9 mouse cellular contexts compared by ENCODE assay signal in the genomic region with DNA sequence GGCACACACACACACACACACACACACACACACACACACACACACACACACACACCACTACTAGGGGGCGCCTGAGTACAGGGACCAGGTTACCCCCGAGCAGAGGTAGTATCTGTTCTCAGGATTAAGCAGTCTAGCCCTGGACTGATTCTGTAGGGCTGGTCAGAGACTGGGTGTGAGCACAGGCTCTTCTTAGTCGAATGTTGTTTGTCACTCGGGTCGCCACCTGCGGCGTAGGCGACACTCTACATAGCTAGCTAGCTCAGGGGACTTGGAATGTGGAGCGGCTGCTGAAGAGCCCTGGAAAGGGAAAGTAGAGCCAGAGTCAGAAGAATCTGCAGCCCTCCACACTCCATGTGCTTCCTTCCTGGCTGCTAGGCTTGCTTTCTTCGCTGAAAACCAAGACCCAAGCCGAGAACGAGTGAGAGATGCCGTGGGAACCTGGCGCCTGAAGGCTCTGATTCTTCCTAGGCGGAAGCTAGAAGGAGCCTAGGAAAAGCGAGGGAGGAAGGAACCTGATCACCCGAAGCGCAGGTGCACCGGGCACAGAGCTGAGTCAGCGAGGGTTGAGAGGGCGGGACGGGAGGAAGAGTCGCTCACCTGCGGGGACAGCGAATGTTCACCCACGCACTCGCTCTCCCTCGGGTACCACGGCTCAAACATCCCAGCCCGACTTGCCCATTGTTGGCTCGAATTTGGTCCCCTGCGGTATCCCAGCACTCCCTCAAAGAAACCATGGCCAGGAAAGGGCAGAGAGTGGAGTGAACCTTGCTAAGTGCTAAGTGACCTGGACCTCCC. TPM values are rescaled to one million over a fixed set of nuclear protein-coding genes. Genes with fewer than 3 reads are reported as not detected.
A peak's percentile ranks its signal among the peaks of the same experiment; 100 is the strongest.
DNase-seq lines count a peak whose midpoint lies in the region; ATAC-seq and TF ChIP-seq lines count a peak whose summit lies in the region.
"Had no signal": no experiment of that assay in that cellular context is flagged by ENCODE, and none has a peak within 500 bp of the region (broad histone marks: within the 10 kb centered on the region; RNA-seq: fewer than 3 reads in every experiment).

No protein-coding gene starts in this region.

- TF ChIP-seq EP300 in heart, adult 2 months (IDR thresholded peaks at IDR 0.05; ENCODE audit: insufficient read depth, low read depth, low read length): no peak

- no peaks in the 10 kb centered on the region for H3K79me2 ChIP-seq in heart, adult 2 months (replicated peaks; ENCODE audit: control insufficient read depth, insufficient read depth, low read length)

- peak overlapping the region; percentile 52 for H3K27ac ChIP-seq in heart, adult 2 months
- peak overlapping the region; percentile 88; the same call in 1 of the 2 replicates for H3K27ac ChIP-seq in hindbrain, postnatal 0 days

- no peak for TF ChIP-seq POLR2A in heart, adult 2 months (IDR thresholded peaks at IDR 0.05; ENCODE audit: insufficient read depth, low read depth, low read length)

- H3K9ac ChIP-seq in heart, adult 2 months (ENCODE audit: low read depth, low read length): peak overlapping the region; percentile 28
- peak overlapping the region; percentile 86 for H3K9ac ChIP-seq in hindbrain, postnatal 0 days (replicated peaks; ENCODE audit: low read length)

- peak overlapping the region; percentile 95 for H3K4me2 ChIP-seq in hindbrain, postnatal 0 days (ENCODE audit: low read depth, low read length)

- intact Hi-C loops in heart, adult 2 months (cut with DNase I): loop anchor here (5.0 kb wide), 1 partner anchor 48 kb away; no protein-coding TSS in a partner anchor

- no peak for TF ChIP-seq CTCF in heart, adult 2 months (IDR thresholded peaks at IDR 0.05)
- TF ChIP-seq CTCF in E14TG2a.4 (conservative IDR thresholded peaks at IDR 0.05; ENCODE audit: low read length): no peak
- peak; percentile 28; the same call in 1 of the 2 replicates for TF ChIP-seq CTCF in hindbrain, postnatal 0 days (IDR thresholded peaks at IDR 0.05; ENCODE audit: low read depth)

- no peaks in the 10 kb centered on the region for H3K36me3 ChIP-seq in heart, adult 2 months (ENCODE audit: control insufficient read depth, insufficient read depth, low read length)
- H3K36me3 ChIP-seq in E14TG2a.4 (ENCODE audit: insufficient read depth, low read length): no peaks in the 10 kb centered on the region
- no peaks in the 10 kb centered on the region for H3K36me3 ChIP-seq in hindbrain, postnatal 0 days (ENCODE audit: insufficient read depth, low read length)

- peaks cover 6% of the 10 kb centered on the region for H3K9me3 ChIP-seq in E14TG2a.4 (ENCODE audit: low read length)
- H3K9me3 ChIP-seq in hindbrain, postnatal 0 days (ENCODE audit: low read length): no peaks in the 10 kb centered on the region

- DNase-seq in heart, adult 2 months: no peak
- DNase-seq in heart, adult 11 months: no peak
- peak; percentile 43 for DNase-seq in embryo, embryonic 10 days (ENCODE audit: low spot score)
- peak; percentile 47 for DNase-seq in hindbrain, postnatal 0 days (ENCODE audit: low spot score)
- peak; percentile 19 for DNase-seq in lung, postnatal 36 days
- no peak for DNase-seq in urinary bladder, postnatal 10 days (ENCODE audit: low spot score)
- DNase-seq in c-Kit-positive CD71-positive TER-119-positive erythroid progenitor cells, embryonic 14.5 days (ENCODE audit: low spot score): no peak

- peak overlapping the region; percentile 18 for H3K4me3 ChIP-seq in heart, adult 2 months
- H3K4me3 ChIP-seq in E14TG2a.4 (replicated peaks; ENCODE audit: low read length): peak overlapping the region; percentile 77
- H3K4me3 ChIP-seq in hindbrain, postnatal 0 days (ENCODE audit: low read length): peak overlapping the region; percentile 78

- WGBS in heart, adult 2 months: 1% methylated on average over 32 of the region's 32 CpGs
- under 1% methylated on average over 32 of the region's 32 CpGs for WGBS in hindbrain, postnatal 0 days

- peak; percentile 5; the same call in 1 of the 2 replicates for ATAC-seq in hindbrain, postnatal 0 days

- peaks cover 6% of the 10 kb centered on the region; the same call in 1 of the 2 replicates for H3K27me3 ChIP-seq in heart, adult 2 months (ENCODE audit: control insufficient read depth, insufficient read depth, low read length)
- H3K27me3 ChIP-seq in E14TG2a.4 (ENCODE audit: insufficient read depth, low read length): peaks cover 85% of the 10 kb centered on the region
- no peaks in the 10 kb centered on the region for H3K27me3 ChIP-seq in hindbrain, postnatal 0 days (ENCODE audit: insufficient read depth, low read length)
- H3K27me3 ChIP-seq: CH12.LX had no signal

- H3K4me1 ChIP-seq in heart, adult 2 months (ENCODE audit: control insufficient read depth, insufficient read depth, low read length): peaks cover 3% of the 10 kb centered on the region
- H3K4me1 ChIP-seq in E14TG2a.4 (replicated peaks; ENCODE audit: low read depth, low read length): peaks cover 32% of the 10 kb centered on the region
- no peaks in the 10 kb centered on the region for H3K4me1 ChIP-seq in hindbrain, postnatal 0 days (ENCODE audit: insufficient read depth, low read length)

RNA-seq across cellular contexts. Expression of gene Gm13889, which starts 2.0 kb away (rescaled TPM):
- total RNA-seq in heart, adult 2 months (2021): 10 to 100 TPM in 1 of 2 experiments, 1 to 10 TPM in 1; 9.4 to 12.4 TPM
- polyA plus RNA-seq in heart, adult 2 months (2012; rRNA removed): 5.7 and 8.3 TPM in 2 replicates
- total RNA-seq in hindbrain, postnatal 0 days (2014; rRNA removed): 38.5 and 51.4 TPM in 2 replicates
- polyA plus RNA-seq in hindbrain, postnatal 0 days (2015; fragmentation: Nextera tagmentation; extraction: Ambion mirVana): 16.4 and 17.4 TPM in 2 replicates
- total RNA-seq: CH12.LX had no signal

RNA-seq across cellular contexts. Expression of gene Gm27027, which starts 41.2 kb away (rescaled TPM):
- total RNA-seq in heart, adult 2 months (2021): not detected
- not detected in 2 replicates for polyA plus RNA-seq in heart, adult 2 months (2012; rRNA removed)
- 0.58 TPM in 1 of 2 replicates, not detected in the other for total RNA-seq in hindbrain, postnatal 0 days (2014; rRNA removed)
- not detected in 2 replicates for polyA plus RNA-seq in hindbrain, postnatal 0 days (2015; fragmentation: Nextera tagmentation; extraction: Ambion mirVana)
- total RNA-seq: CH12.LX had no signal

RNA-seq across cellular contexts. Expression of gene Alkbh3, which starts 55.6 kb away (rescaled TPM):
- 10 to 100 TPM; 47.5 to 53.5 TPM for total RNA-seq in heart, adult 2 months (2021)
- polyA plus RNA-seq in heart, adult 2 months (2012; rRNA removed): 54.3 and 73.2 TPM in 2 replicates
- 21.6 and 61.1 TPM in 2 replicates for total RNA-seq in hindbrain, postnatal 0 days (2014; rRNA removed)
- 48.9 and 51.7 TPM in 2 replicates for polyA plus RNA-seq in hindbrain, postnatal 0 days (2015; fragmentation: Nextera tagmentation; extraction: Ambion mirVana)

Comparison
In these comparisons a context has a peak if more than half of its experiments do, and no peak if none do; other contexts are left out.
1. DNase-seq: peak in embryo, embryonic 10 days (single experiment), hindbrain, postnatal 0 days (single experiment) and lung, postnatal 36 days (single experiment); none in heart, adult 2 months (0 of 2), heart, adult 11 months (single experiment), urinary bladder, postnatal 10 days (single experiment) and c-Kit-positive CD71-positive TER-119-positive erythroid progenitor cells, embryonic 14.5 days (single experiment).
2. H3K4me3 ChIP-seq: peak in every context shown above with its lines; median percentile 78 in hindbrain, postnatal 0 days; 77 in E14TG2a.4; 18 in heart, adult 2 months.